Mouse (Mus musculus): ENCODE data around the gene Rnf222. TPM values are rescaled to one million over a fixed set of nuclear protein-coding genes. Genes with fewer than 3 reads are reported as not detected.

The Rnf222 gene
- polyA plus RNA-seq, 1 experiment from 2014 or later: 0.08 TPM

DNA sequence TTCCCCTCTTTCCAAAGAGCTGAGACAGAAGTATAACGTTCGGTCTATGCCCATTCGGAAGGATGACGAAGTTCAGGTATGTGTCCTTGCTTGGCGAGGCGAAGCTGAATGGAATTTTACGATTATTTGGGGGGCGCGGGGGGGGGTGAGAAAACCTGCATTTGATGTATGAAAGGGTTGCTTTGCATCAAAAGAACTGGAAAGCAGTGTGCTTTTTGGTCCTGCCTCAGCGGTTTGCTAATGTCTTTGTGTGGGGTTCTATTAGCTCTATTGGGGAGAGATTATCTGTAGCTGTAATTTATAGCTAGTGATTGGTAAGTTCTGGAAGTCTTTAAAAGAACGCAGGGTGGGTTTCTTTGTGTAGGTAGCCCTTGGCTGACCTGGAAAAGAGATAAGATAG lies 14.0 kb downstream of the Rnf222 start:
- Histone ChIP-seq H3K27me3 (ENCODE audit: control insufficient read depth, insufficient read depth, low read length) (no peaks in the 10 kb centered on the region), H3K4me2 (ENCODE audit: low read depth) (peak overlapping the region; percentile 79), H3K9ac (ENCODE audit: low read length) (peak overlapping the region; percentile 99), H3K9me3 (ENCODE audit: control insufficient read depth, low read length) (no peaks in the 10 kb centered on the region), H3K4me1 (ENCODE audit: control insufficient read depth, insufficient read depth, low read length) (peaks cover 5% of the 10 kb centered on the region), H3K4me3 (ENCODE audit: low read depth, low read length) (peak overlapping the region; percentile 95), H3K36me3 (ENCODE audit: control insufficient read depth, insufficient read depth, low read length) (peaks cover 15% of the 10 kb centered on the region), H3K27ac (ENCODE audit: low read depth, low read length) (no peak overlapping the region)
- ATAC-seq (ENCODE audit: insufficient read depth, low FRiP score, low TSS enrichment) (no peak), DNase-seq (ENCODE audit: low spot score) (no peak)
- 3% methylated on average over 11 of the region's 11 CpGs for WGBS

DNA sequence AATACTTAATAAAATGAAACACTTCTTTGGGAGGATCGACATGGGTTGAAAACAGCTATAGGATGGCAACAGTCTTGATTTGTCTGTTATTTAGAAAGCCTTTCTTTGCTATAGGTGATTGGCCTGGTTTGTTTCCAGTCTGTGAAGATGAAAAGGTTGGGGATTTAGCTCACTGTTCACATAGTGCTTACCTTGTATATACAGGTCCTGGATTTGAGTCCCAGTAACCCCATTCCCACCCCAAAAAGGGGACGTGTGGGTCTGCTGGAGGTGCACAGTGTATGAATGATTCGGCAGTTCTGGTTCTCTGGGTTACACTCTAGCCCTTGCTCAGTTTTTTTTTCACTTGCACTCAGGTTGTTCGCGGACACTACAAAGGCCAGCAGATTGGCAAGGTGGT lies 14.5 kb downstream of the Rnf222 start:
- Histone ChIP-seq H3K27ac (ENCODE audit: low read depth, low read length) (no peak overlapping the region), H3K27me3 (ENCODE audit: control insufficient read depth, insufficient read depth, low read length) (no peaks in the 10 kb centered on the region), H3K36me3 (ENCODE audit: control insufficient read depth, insufficient read depth, low read length) (peaks cover 15% of the 10 kb centered on the region), H3K9me3 (ENCODE audit: control insufficient read depth, low read length) (no peaks in the 10 kb centered on the region), H3K4me3 (ENCODE audit: low read depth, low read length) (peak overlapping the region; percentile 95), H3K9ac (ENCODE audit: low read length) (peak overlapping the region; percentile 99), H3K4me1 (ENCODE audit: control insufficient read depth, insufficient read depth, low read length) (peaks cover 5% of the 10 kb centered on the region), H3K4me2 (ENCODE audit: low read depth) (peak overlapping the region; percentile 79)
- 88% methylated on average over 5 of the region's 5 CpGs for WGBS
- DNase-seq (ENCODE audit: low spot score): no peak
- no peak for ATAC-seq (ENCODE audit: insufficient read depth, low FRiP score, low TSS enrichment)

DNA sequence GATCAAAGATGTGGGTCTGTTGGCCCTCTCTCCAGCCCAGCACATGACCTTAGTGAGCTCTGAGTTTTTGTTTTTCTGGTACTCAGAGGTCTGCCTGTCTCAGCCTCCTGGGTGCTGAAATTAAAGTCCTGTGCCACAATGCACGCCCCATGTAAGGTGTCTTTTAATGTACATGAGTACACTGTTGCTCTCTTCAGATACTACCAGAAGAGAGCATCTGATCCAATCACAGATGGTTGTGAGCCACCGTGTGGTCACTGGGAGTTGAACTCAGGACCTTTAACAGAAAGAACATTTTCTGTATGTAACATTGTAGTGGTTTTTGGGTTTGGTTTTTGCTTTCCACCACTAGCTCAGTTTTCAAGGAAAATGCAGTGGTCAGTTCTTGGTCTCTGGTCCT lies 15.4 kb downstream of the Rnf222 start:
- Histone ChIP-seq H3K4me1 (ENCODE audit: control insufficient read depth, insufficient read depth, low read length) (peaks cover 5% of the 10 kb centered on the region), H3K36me3 (ENCODE audit: control insufficient read depth, insufficient read depth, low read length) (peaks cover 15% of the 10 kb centered on the region), H3K27me3 (ENCODE audit: control insufficient read depth, insufficient read depth, low read length) (no peaks in the 10 kb centered on the region), H3K27ac (ENCODE audit: low read depth, low read length) (no peak overlapping the region), H3K4me3 (ENCODE audit: low read depth, low read length) (no peak overlapping the region), H3K9ac (ENCODE audit: low read length) (no peak overlapping the region), H3K4me2 (ENCODE audit: low read depth) (no peak overlapping the region), H3K9me3 (ENCODE audit: control insufficient read depth, low read length) (no peaks in the 10 kb centered on the region)
- ATAC-seq (ENCODE audit: insufficient read depth, low FRiP score, low TSS enrichment) (no peak), DNase-seq (ENCODE audit: low spot score) (no peak)
- 93% methylated on average over 2 of the region's 2 CpGs for WGBS

DNA sequence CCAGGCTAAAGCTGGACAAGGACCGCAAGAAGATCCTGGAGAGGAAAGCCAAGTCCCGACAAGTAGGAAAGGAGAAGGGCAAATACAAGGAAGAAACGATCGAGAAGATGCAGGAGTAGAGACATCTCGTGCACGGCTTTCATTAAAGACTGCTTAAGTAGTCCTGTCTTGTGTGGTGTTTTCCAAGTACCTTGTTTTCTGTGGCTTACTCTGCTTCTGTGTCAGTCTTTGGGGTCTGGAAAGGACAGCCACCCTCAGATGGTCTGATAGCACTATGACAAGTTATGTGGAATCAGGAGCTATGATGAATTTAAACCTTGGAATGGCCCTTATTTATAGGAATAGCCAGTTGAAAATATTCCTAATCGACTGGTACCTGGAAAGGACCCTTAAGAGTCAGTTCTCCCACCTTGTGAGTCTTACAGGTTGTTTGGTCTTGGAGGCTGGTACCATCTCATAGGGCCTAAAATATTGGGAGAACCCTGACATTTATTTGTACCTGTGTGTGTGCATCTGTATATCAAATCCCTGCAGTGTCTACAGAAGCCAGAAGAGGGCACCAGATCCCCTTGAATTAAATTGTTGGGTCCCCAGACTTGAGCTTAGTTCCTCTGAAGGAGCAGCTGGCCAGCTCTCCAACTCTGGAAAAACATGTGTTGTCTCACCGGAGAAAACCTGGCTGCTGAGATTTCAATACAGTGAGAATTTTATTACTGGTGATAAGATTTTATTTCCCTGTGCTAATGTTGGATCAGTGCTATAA lies 16.2 kb downstream of the Rnf222 start:
- 86% methylated on average over 7 of the region's 8 CpGs for whole genome bisulfite sequencing
- ATAC-seq (ENCODE audit: insufficient read depth, low FRiP score, low TSS enrichment): no peak
- Histone ChIP-seq H3K36me3 (ENCODE audit: control insufficient read depth, insufficient read depth, low read length) (peaks cover 15% of the 10 kb centered on the region), H3K9ac (ENCODE audit: low read length) (no peak overlapping the region), H3K4me2 (ENCODE audit: low read depth) (no peak overlapping the region), H3K4me3 (ENCODE audit: low read depth, low read length) (no peak overlapping the region), H3K9me3 (ENCODE audit: control insufficient read depth, low read length) (no peaks in the 10 kb centered on the region), H3K27me3 (ENCODE audit: control insufficient read depth, insufficient read depth, low read length) (no peaks in the 10 kb centered on the region), H3K27ac (ENCODE audit: low read depth, low read length) (no peak overlapping the region), H3K4me1 (ENCODE audit: control insufficient read depth, insufficient read depth, low read length) (peaks cover 5% of the 10 kb centered on the region)
- peak; percentile 74 for DNase-seq (ENCODE audit: low spot score)

DNA sequence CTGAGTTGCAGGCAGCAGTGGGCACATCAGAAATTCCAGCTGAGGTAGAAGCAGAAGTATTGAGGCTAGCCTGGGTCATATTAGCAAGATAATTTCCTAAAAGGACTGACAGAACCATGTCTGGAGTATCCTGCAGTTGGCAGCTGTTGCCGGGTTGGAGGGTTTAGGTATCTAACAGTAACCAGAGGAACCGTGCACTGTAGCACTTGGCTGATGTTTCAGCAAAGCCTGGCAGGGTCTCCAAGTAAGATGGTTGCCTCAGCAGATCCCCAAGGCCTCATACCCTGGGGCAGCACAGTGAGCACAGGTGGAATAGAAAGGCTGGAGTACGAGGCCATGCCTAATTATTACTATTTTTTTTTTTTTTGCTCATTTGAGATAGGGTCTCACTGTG lies 16.8 kb downstream of the Rnf222 start:
- 94% methylated on average over 3 of the region's 3 CpGs for WGBS
- no peak for ATAC-seq (ENCODE audit: insufficient read depth, low FRiP score, low TSS enrichment)
- H3K27ac ChIP-seq (ENCODE audit: low read depth, low read length): no peak overlapping the region
- H3K36me3 ChIP-seq (ENCODE audit: control insufficient read depth, insufficient read depth, low read length): peaks cover 15% of the 10 kb centered on the region
- H3K4me1 ChIP-seq (ENCODE audit: control insufficient read depth, insufficient read depth, low read length): peaks cover 5% of the 10 kb centered on the region
- H3K4me3 ChIP-seq (ENCODE audit: low read depth, low read length): no peak overlapping the region
- no peaks in the 10 kb centered on the region for H3K27me3 ChIP-seq (ENCODE audit: control insufficient read depth, insufficient read depth, low read length)
- DNase-seq (ENCODE audit: low spot score): no peak
- H3K9me3 ChIP-seq (ENCODE audit: control insufficient read depth, low read length): no peaks in the 10 kb centered on the region
- no peak overlapping the region for H3K4me2 ChIP-seq (ENCODE audit: low read depth)
- no peak overlapping the region for H3K9ac ChIP-seq (ENCODE audit: low read length)

DNA sequence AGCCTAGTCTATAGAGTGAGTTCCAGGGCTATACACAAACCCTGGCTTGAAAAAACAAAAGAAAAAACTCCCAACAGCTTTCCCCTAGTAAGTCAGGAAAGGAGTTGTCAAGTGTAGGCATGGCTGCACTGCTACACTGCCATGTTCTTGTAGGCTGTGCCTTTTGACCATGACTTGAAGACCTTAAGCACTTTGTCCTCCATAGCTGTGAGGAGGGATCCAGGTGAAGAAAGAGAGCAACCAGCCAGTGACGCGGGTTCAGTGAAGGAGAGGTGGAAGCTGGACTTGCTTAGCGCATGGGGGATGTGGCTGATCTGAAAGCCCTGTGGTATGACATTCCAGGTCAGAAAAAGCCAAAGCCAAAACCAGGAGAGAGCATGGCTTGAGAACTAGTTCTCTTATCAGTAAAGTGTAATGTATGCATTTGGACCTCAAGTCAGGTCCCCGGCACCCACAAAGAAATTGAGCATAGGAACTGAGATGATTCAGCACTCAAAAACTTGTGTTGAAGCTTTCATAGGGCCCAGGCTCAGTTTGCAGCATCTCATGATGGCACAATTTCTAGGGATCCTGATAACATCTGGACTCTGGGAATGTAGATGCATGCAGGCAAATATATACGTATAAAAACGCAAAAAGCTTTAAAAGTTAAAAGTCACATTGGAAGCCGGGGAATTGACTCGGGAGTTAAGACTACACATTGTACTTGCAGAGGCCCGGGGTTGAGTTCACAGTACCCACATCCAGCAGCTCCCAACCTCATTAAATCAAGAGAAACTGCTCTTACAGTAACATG lies 17.5 kb downstream of the Rnf222 start:
- Histone ChIP-seq H3K27me3 (ENCODE audit: control insufficient read depth, insufficient read depth, low read length) (no peaks in the 10 kb centered on the region), H3K9ac (ENCODE audit: low read length) (no peak overlapping the region), H3K4me3 (ENCODE audit: low read depth, low read length) (no peak overlapping the region), H3K4me1 (ENCODE audit: control insufficient read depth, insufficient read depth, low read length) (peaks cover 5% of the 10 kb centered on the region), H3K36me3 (ENCODE audit: control insufficient read depth, insufficient read depth, low read length) (peaks cover 15% of the 10 kb centered on the region), H3K9me3 (ENCODE audit: control insufficient read depth, low read length) (no peaks in the 10 kb centered on the region), H3K4me2 (ENCODE audit: low read depth) (no peak overlapping the region), H3K27ac (ENCODE audit: low read depth, low read length) (no peak overlapping the region)
- WGBS: 92% methylated on average over 9 of the region's 9 CpGs
- no peak for DNase-seq (ENCODE audit: low spot score)
- no peak for ATAC-seq (ENCODE audit: insufficient read depth, low FRiP score, low TSS enrichment)

DNA sequence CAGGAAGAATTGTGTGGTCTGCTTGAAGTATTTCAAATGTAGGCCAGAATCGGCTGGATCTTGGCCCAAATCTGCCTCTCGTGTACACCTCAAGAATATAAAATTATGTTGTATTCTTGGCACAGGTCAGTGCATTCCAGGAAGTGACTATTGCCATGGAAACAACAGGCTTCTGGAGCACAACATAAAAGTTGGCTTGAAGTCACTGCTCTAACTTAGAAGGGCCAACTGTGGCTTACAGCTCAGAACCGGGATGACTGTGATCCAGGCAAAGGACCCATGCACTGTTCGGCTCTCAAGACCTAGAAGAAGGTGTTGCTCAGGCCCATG lies 18.1 kb downstream of the Rnf222 start:
- no peaks in the 10 kb centered on the region for H3K27me3 ChIP-seq (ENCODE audit: control insufficient read depth, insufficient read depth, low read length)
- no peaks in the 10 kb centered on the region for H3K9me3 ChIP-seq (ENCODE audit: control insufficient read depth, low read length)
- ATAC-seq (ENCODE audit: insufficient read depth, low FRiP score, low TSS enrichment) (no peak), DNase-seq (ENCODE audit: low spot score) (no peak)
- no peak overlapping the region for H3K9ac ChIP-seq (ENCODE audit: low read length)
- no peak overlapping the region for H3K27ac ChIP-seq (ENCODE audit: low read depth, low read length)
- H3K4me2 ChIP-seq (ENCODE audit: low read depth): no peak overlapping the region
- no peak overlapping the region for H3K4me3 ChIP-seq (ENCODE audit: low read depth, low read length)
- peaks cover 5% of the 10 kb centered on the region for H3K4me1 ChIP-seq (ENCODE audit: control insufficient read depth, insufficient read depth, low read length)
- H3K36me3 ChIP-seq (ENCODE audit: control insufficient read depth, insufficient read depth, low read length): peaks cover 15% of the 10 kb centered on the region
- WGBS: 88% methylated on average over 4 of the region's 4 CpGs

DNA sequence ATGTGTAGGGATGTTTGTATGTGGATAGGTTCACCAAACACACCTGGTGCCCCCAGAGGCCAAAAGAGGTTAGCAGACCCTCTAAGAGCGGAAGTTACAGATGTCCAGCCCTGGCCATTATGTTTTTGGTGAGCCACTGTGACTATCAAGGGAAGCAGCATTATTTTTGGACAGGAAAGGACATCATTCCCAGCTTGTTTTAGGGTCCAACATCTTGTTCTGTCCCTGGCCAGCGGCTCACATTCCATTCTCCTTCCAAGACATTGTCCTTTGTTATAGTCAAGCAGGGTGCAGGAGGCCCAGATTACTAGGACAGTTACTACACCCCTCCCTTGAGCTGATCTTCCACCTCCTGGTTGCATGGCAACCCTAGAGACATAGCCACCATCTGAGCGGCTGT lies 18.9 kb downstream of the Rnf222 start:
- no peak overlapping the region for H3K9ac ChIP-seq (ENCODE audit: low read length)
- H3K9me3 ChIP-seq (ENCODE audit: control insufficient read depth, low read length): no peaks in the 10 kb centered on the region
- H3K27me3 ChIP-seq (ENCODE audit: control insufficient read depth, insufficient read depth, low read length): no peaks in the 10 kb centered on the region
- H3K27ac ChIP-seq (ENCODE audit: low read depth, low read length): no peak overlapping the region
- peaks cover 15% of the 10 kb centered on the region for H3K36me3 ChIP-seq (ENCODE audit: control insufficient read depth, insufficient read depth, low read length)
- H3K4me3 ChIP-seq (ENCODE audit: low read depth, low read length): no peak overlapping the region
- no peak for DNase-seq (ENCODE audit: low spot score)
- peaks cover 5% of the 10 kb centered on the region for H3K4me1 ChIP-seq (ENCODE audit: control insufficient read depth, insufficient read depth, low read length)
- WGBS: 72% methylated on average over 3 of the region's 3 CpGs
- H3K4me2 ChIP-seq (ENCODE audit: low read depth): no peak overlapping the region
- no peak for ATAC-seq (ENCODE audit: insufficient read depth, low FRiP score, low TSS enrichment)
